Mouse (Mus musculus) limb, embryonic 13.5 days (tissue): ENCODE data around the gene Tagln3. TPM values are rescaled to one million over a fixed set of nuclear protein-coding genes. Genes with fewer than 3 reads are reported as not detected.

Source experiments
- ATAC-seq: fragments of 200-750 bp; cut with Nextera tagmentation; 2 replicates; pipeline ENCODE4 v1.8.0; 2017; ENCODE audit warnings: low read depth, moderate number of reproducible peaks, moderate TSS enrichment; ENCODE audit not compliant: low FRiP score
- H3K27ac ChIP-seq: fragments of 300-500 bp; sonication (generic); 2 replicates; pipeline ENCODE4 v1.5.1; 2015; ENCODE audit warnings: inconsistent platforms, mild to moderate bottlenecking, moderate library complexity
- H3K27me3 ChIP-seq: fragments of 300-500 bp; sonication (generic); 2 replicates; pipeline ENCODE4 v1.6.1; 2015; ENCODE audit warnings: mild to moderate bottlenecking, inconsistent platforms
- H3K36me3 ChIP-seq: fragments of 300-500 bp; sonication (generic); 2 replicates; pipeline ENCODE4 v1.6.1; 2015; ENCODE audit warnings: inconsistent platforms, mild to moderate bottlenecking, moderate library complexity
- H3K4me1 ChIP-seq: fragments of 300-500 bp; sonication (generic); 2 replicates; pipeline ENCODE4 v1.6.1; 2015; ENCODE audit warnings: inconsistent platforms
- H3K4me2 ChIP-seq: fragments of 300-500 bp; sonication (generic); replicated peaks from 2 replicates; pipeline ENCODE4 v1.6.1; 2015; ENCODE audit warnings: inconsistent platforms, mild to moderate bottlenecking, moderate library complexity
- H3K4me3 ChIP-seq: fragments of 300-500 bp; sonication (generic); 2 replicates; pipeline ENCODE4 v1.5.1; 2015; ENCODE audit warnings: moderate library complexity, mild to moderate bottlenecking, inconsistent platforms
- H3K9ac ChIP-seq: fragments of 300-500 bp; sonication (generic); 2 replicates; pipeline ENCODE4 v1.6.1; 2015; ENCODE audit warnings: mild to moderate bottlenecking, inconsistent platforms
- H3K9me3 ChIP-seq: fragments of 300-500 bp; sonication (generic); 2 replicates; pipeline ENCODE4 v1.6.1; 2016; ENCODE audit warnings: inconsistent platforms
- WGBS: fragments of 180-500 bp; shearing (Covaris S2); methylation state at CpG from one replicate; pipeline ENCODE4 v1.1.7; 2015; 5-methylcytosine and 5-hydroxymethylcytosine counted together
- polyA plus RNA-seq: library from polyadenylated mRNA; unstranded; fragments of >200 nt; fragmentation: Nextera tagmentation; extraction: Ambion mirVana; gene quantifications from 2 replicates; pipeline ENCODE4 v1.2.1, GENCODE M21; 2015

Tagln3 gene
- polyA plus RNA-seq, 1 experiment from 2014 or later: 18.2 TPM

- Histone ChIP-seq H3K36me3 (peaks cover 26% of the 10 kb centered on the region), H3K4me1 (no peaks in the 10 kb centered on the region), H3K4me2 (no peak overlapping the region), H3K27me3 (no peaks in the 10 kb centered on the region), H3K27ac (no peak overlapping the region), H3K4me3 (no peak overlapping the region), H3K9me3 (0 out of 2 replicates have a peak, but pooled peaks cover 10% of the 10 kb centered on the region), H3K9ac (no peak overlapping the region)
- 77% methylated on average over 1 of the region's 1 CpGs for WGBS
- no peak for ATAC-seq
These were observed 10.5 kb downstream of the Tagln3 start for GRCm38 (mm10) chr16:45713878-45714277.

GRCm38 (mm10) chr16:45713261-45713660, 11.1 kb downstream of the Tagln3 start:
- no peak for ATAC-seq
- no peak overlapping the region for H3K27ac ChIP-seq
- no peak overlapping the region for H3K9ac ChIP-seq
- 86% methylated on average over 5 of the region's 5 CpGs for WGBS
- no peak overlapping the region for H3K4me2 ChIP-seq
- H3K4me1 ChIP-seq: no peaks in the 10 kb centered on the region
- H3K4me3 ChIP-seq: no peak overlapping the region
- H3K36me3 ChIP-seq: peaks cover 20% of the 10 kb centered on the region
- no peaks in the 10 kb centered on the region for H3K27me3 ChIP-seq
- H3K9me3 ChIP-seq: 0 out of 2 replicates have a peak, but pooled peaks cover 10% of the 10 kb centered on the region

GRCm38 (mm10) chr16:45711263-45711662, 13.1 kb downstream of the Tagln3 start:
- Histone ChIP-seq H3K27me3 (no peaks in the 10 kb centered on the region), H3K4me1 (no peaks in the 10 kb centered on the region), H3K27ac (no peak overlapping the region), H3K9me3 (0 out of 2 replicates have a peak, but pooled peaks cover 5% of the 10 kb centered on the region), H3K4me3 (no peak overlapping the region), H3K4me2 (no peak overlapping the region), H3K36me3 (peaks cover 11% of the 10 kb centered on the region), H3K9ac (no peak overlapping the region)
- WGBS: 78% methylated on average over 7 of the region's 7 CpGs
- ATAC-seq: no peak

- Histone ChIP-seq H3K36me3 (no peaks in the 10 kb centered on the region), H3K27ac (no peak overlapping the region), H3K4me3 (no peak overlapping the region), H3K9ac (no peak overlapping the region), H3K4me1 (no peaks in the 10 kb centered on the region), H3K9me3 (no peaks in the 10 kb centered on the region), H3K4me2 (no peak overlapping the region), H3K27me3 (no peaks in the 10 kb centered on the region)
- no peak for ATAC-seq
- WGBS: 52% methylated on average over 5 of the region's 5 CpGs
These were observed 25.1 kb downstream of the Tagln3 start for GRCm38 (mm10) chr16:45699301-45699700.

- Histone ChIP-seq H3K4me1 (no peaks in the 10 kb centered on the region), H3K36me3 (no peaks in the 10 kb centered on the region), H3K9ac (no peak overlapping the region), H3K27me3 (no peaks in the 10 kb centered on the region), H3K4me3 (no peak overlapping the region), H3K27ac (no peak overlapping the region), H3K9me3 (no peaks in the 10 kb centered on the region), H3K4me2 (no peak overlapping the region)
- no peak for ATAC-seq
- 75% methylated on average over 6 of the region's 6 CpGs for WGBS
These were observed 26.4 kb downstream of the Tagln3 start for GRCm38 (mm10) chr16:45697996-45698395.

GRCm38 (mm10) chr16:45695445-45696160, 28.8 kb downstream of the Tagln3 start:
- Histone ChIP-seq H3K4me2 (no peak overlapping the region), H3K4me1 (no peaks in the 10 kb centered on the region), H3K27ac (no peak overlapping the region), H3K36me3 (no peaks in the 10 kb centered on the region), H3K27me3 (no peaks in the 10 kb centered on the region), H3K4me3 (no peak overlapping the region), H3K9me3 (no peaks in the 10 kb centered on the region), H3K9ac (no peak overlapping the region)
- 86% methylated on average over 9 of the region's 9 CpGs for WGBS
- no peak for ATAC-seq

GRCm38 (mm10) chr16:45693558-45693957, 30.9 kb downstream of the Tagln3 start, which contains the start of gene Tmprss7:
Gene Tmprss7, minus strand, starts transcription at chr16:45693658.
- H3K36me3 ChIP-seq: no peaks in the 10 kb centered on the region
- H3K27ac ChIP-seq: no peak within 1 kb of the TSS
- H3K9me3 ChIP-seq: no peaks in the 10 kb centered on the region
- no peaks in the 10 kb centered on the region for H3K27me3 ChIP-seq
- H3K4me2 ChIP-seq: no peak within 1 kb of the TSS
- 77% methylated on average over 10 of the region's 10 CpGs for WGBS
- H3K4me1 ChIP-seq: no peaks in the 10 kb centered on the region
- ATAC-seq: no peak
- no peak within 1 kb of the TSS for H3K4me3 ChIP-seq
- no peak within 1 kb of the TSS for H3K9ac ChIP-seq

GRCm38 (mm10) chr16:45692851-45693250, 31.6 kb downstream of the Tagln3 start:
- no peak overlapping the region for H3K9ac ChIP-seq
- no peak overlapping the region for H3K4me2 ChIP-seq
- H3K27ac ChIP-seq: no peak overlapping the region
- H3K27me3 ChIP-seq: no peaks in the 10 kb centered on the region
- H3K9me3 ChIP-seq: no peaks in the 10 kb centered on the region
- H3K36me3 ChIP-seq: no peaks in the 10 kb centered on the region
- no peaks in the 10 kb centered on the region for H3K4me1 ChIP-seq
- no peak for ATAC-seq
- 72% methylated on average over 3 of the region's 3 CpGs for WGBS
- no peak overlapping the region for H3K4me3 ChIP-seq

GRCm38 (mm10) chr16:45690178-45690577, 34.2 kb downstream of the Tagln3 start:
- H3K9ac ChIP-seq: no peak overlapping the region
- no peaks in the 10 kb centered on the region for H3K9me3 ChIP-seq
- no peaks in the 10 kb centered on the region for H3K36me3 ChIP-seq
- no peak overlapping the region for H3K27ac ChIP-seq
- WGBS: 44% methylated on average over 4 of the region's 4 CpGs
- H3K4me2 ChIP-seq: no peak overlapping the region
- no peak for ATAC-seq
- H3K4me3 ChIP-seq: no peak overlapping the region
- no peaks in the 10 kb centered on the region for H3K27me3 ChIP-seq
- H3K4me1 ChIP-seq: no peaks in the 10 kb centered on the region

GRCm38 (mm10) chr16:45686833-45687232, 37.6 kb downstream of the Tagln3 start:
- no peak overlapping the region for H3K27ac ChIP-seq
- H3K9me3 ChIP-seq: no peaks in the 10 kb centered on the region
- H3K27me3 ChIP-seq: no peaks in the 10 kb centered on the region
- no peaks in the 10 kb centered on the region for H3K4me1 ChIP-seq
- no peak for ATAC-seq
- no peaks in the 10 kb centered on the region for H3K36me3 ChIP-seq
- 81% methylated on average over 3 of the region's 3 CpGs for WGBS
- no peak overlapping the region for H3K4me2 ChIP-seq
- no peak overlapping the region for H3K4me3 ChIP-seq
- no peak overlapping the region for H3K9ac ChIP-seq

GRCm38 (mm10) chr16:45685295-45685694, 39.1 kb downstream of the Tagln3 start:
- no peak overlapping the region for H3K9ac ChIP-seq
- H3K27me3 ChIP-seq: no peaks in the 10 kb centered on the region
- no peak overlapping the region for H3K4me2 ChIP-seq
- WGBS: 67% methylated on average over 3 of the region's 3 CpGs
- no peak overlapping the region for H3K27ac ChIP-seq
- H3K4me1 ChIP-seq: no peaks in the 10 kb centered on the region
- H3K36me3 ChIP-seq: no peaks in the 10 kb centered on the region
- no peak; the same call in 1 of the 2 replicates for ATAC-seq
- no peaks in the 10 kb centered on the region for H3K9me3 ChIP-seq
- no peak overlapping the region for H3K4me3 ChIP-seq

GRCm38 (mm10) chr16:45684815-45685214, 39.6 kb downstream of the Tagln3 start:
- H3K27me3 ChIP-seq: no peaks in the 10 kb centered on the region
- no peak overlapping the region for H3K4me2 ChIP-seq
- H3K9me3 ChIP-seq: no peaks in the 10 kb centered on the region
- no peaks in the 10 kb centered on the region for H3K4me1 ChIP-seq
- WGBS: 15% methylated on average over 8 of the region's 8 CpGs
- H3K36me3 ChIP-seq: no peaks in the 10 kb centered on the region
- H3K27ac ChIP-seq: no peak overlapping the region
- H3K9ac ChIP-seq: no peak overlapping the region
- ATAC-seq: no peak
- no peak overlapping the region for H3K4me3 ChIP-seq

- Histone ChIP-seq H3K27ac (no peak overlapping the region), H3K4me3 (no peak overlapping the region), H3K36me3 (no peaks in the 10 kb centered on the region), H3K4me1 (no peaks in the 10 kb centered on the region), H3K27me3 (no peaks in the 10 kb centered on the region), H3K9ac (no peak overlapping the region), H3K9me3 (no peaks in the 10 kb centered on the region), H3K4me2 (no peak overlapping the region)
- WGBS: 40% methylated on average over 1 of the region's 1 CpGs
- no peak for ATAC-seq
These were observed 47.9 kb downstream of the Tagln3 start for GRCm38 (mm10) chr16:45676462-45676861.
